Mouse (Mus musculus) liver, embryonic 14.5 days (tissue): Measurements from ENCODE around the gene Ubtd2.

Source experiments
- CTCF ChIP-seq: IDR thresholded peaks from 2 replicates; pipeline ENCODE4 v1.5.1; 2016; ENCODE audit warnings: antibody characterized with exemption, low read depth, control low read depth
- EP300 ChIP-seq: IDR thresholded peaks from 2 replicates; pipeline ENCODE4 v1.6.1; 2016; ENCODE audit warnings: antibody characterized with exemption, low read depth

- TF ChIP-seq CTCF (no peak), EP300 (no peak)
Measured at GRCm38 (mm10) chr11:32564629-32565028, 109.5 kb downstream of the Ubtd2 start.
